Mouse (Mus musculus) adrenal gland (tissue): Measurements from ENCODE around the gene Slc4a5.
"Not testable (repeated sequence)": the region's sequence is repeated elsewhere in the genome, so short reads cannot be mapped to it uniquely, and the experiment has no call there.

Experiments used
- intact Hi-C: fragments of 180-260 bp; cut with DNase I; formaldehyde crosslinking; loops from one replicate; pipeline ENCODE4 v1.15.1; 2025

Gene Slc4a5

DNA sequence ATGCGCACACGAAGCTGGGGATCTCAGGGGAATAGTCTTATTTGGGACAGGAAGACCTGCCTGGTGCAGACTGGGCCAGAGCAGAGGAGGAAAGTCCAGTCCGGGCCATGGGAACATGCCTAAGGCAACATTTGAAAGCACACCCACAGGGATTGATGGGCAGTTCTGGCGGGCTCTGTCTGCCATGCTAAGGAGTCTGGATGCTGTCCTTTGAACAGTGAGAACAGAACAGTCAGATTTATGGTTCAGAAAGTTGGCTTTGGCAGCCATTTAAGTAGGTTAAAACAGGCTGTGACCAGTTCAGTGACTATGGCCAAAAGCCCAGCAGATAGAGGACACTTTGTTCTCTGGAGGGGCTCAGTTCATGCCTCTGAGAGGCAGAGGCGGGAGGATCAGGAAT is 82.6 kb downstream of the Slc4a5 start:
- intact Hi-C loops = no loop called here

DNA sequence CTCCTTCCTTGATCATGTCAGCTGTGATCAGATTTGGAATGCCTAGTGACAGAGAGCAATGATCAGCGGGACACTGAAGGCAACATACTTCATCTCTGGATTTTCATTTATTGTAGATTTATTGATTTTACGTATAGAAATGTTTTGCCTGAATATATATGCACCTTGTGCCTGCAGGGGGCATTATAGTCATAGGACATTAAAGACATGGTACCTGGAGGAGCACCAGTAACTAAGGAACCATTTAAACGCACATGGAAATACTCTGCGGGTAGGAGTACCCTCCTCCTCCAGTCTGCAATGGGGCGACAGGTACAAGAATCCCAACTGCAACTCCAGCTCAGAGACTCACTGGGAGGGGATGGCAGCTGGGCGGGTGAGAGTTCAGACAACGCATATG is 89.4 kb downstream of the Slc4a5 start:
- intact Hi-C loops = no loop called here

DNA sequence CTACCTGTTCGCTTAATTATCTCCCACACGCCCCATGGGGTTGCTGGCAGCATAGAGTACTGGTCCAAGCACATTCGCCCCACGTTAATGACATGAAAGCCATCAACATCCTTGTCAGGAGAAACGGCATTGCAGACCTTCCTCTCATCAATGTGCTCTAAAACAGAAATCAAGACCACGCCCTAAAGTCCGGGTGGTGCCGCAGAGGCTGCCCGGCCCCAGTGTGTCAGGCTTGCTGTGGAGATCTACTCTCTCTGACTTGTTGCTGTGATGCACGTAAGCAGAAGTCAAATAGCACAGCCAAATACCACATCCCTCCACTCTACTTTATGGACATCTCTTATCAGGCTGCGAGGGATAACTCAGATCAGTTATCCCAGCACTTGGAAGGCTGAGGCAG is 91.6 kb downstream of the Slc4a5 start:
- intact Hi-C loops = no loop called here

DNA sequence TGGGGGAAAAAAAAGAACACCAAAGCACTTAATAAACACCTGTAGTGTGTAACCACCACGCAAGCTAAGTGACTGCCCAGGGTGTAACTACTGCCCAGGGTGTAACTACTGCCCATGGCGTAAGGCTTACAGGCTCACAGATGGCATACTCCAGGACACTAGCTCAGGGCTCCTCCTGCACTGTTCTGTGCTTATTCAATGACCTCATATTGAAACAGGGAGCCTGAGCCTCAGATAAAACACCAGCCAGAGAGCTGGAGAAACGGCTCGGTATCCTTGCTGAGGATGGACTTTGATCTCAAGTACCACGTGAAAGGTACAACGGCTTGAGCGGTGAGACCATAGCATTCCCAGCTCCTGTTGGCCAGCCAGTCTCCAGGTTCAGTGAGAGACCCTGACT is 92.4 kb downstream of the Slc4a5 start:
- intact Hi-C loops = no loop called here

DNA sequence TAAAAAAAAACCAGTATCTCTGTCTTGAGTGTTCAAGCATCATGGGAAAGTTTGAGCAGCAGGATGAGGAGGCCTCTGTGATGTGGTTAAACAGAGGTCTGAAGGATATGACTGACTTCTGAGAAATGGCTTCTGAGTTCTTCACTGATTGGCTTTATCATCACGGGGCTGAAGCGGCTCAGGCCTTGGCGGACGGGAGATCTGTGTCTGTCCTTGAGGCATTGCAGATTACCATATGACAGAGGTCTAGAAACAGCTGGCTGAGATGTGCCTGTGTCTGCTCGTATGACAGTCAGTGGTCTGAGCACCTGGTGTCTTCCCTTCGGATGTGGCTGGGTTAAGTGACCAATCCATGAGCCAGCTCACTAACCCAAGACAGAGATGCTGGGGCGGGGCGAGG is 92.9 kb downstream of the Slc4a5 start:
- intact Hi-C loops = no loop called here

DNA sequence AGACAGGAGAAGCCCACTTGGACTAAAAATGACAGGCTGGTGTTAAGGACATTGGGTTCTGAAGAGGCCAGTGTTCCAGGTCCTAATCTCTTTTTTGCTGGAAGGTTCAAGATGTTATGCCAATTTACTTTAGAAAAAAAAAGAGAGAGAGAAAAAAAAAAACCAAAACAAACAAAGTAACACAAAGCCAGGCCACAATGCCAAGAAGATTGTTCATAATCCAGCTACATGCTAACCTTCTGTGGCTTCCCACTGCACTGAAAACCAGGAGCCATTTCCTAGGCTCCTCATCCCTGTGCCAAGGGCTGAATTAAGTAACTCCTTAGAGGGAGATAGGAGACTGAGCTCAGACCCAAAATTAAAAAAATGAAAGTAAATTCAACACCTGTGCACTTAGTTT is 95.7 kb downstream of the Slc4a5 start:
- intact Hi-C loops = no loop called here

DNA sequence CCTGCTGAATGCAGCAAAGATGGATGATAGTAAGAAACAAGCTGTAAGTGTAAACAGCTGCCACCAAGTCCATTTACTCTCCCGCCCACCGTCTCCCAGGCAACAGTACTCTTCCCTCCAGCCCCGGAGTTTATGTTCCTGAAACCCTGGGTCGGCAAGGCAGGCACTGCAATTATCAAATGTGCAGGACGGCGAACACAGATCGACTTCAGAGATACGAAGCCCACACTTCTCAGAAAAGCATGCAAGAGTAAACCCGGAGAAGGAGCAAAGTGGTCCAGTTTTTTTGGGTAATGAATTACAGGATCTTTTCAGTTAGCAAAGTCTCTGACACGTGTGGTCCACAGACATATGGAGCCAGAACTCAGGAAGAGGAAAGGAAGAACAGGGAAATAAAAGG is 96.4 kb downstream of the Slc4a5 start:
- intact Hi-C loops = no loop called here

DNA sequence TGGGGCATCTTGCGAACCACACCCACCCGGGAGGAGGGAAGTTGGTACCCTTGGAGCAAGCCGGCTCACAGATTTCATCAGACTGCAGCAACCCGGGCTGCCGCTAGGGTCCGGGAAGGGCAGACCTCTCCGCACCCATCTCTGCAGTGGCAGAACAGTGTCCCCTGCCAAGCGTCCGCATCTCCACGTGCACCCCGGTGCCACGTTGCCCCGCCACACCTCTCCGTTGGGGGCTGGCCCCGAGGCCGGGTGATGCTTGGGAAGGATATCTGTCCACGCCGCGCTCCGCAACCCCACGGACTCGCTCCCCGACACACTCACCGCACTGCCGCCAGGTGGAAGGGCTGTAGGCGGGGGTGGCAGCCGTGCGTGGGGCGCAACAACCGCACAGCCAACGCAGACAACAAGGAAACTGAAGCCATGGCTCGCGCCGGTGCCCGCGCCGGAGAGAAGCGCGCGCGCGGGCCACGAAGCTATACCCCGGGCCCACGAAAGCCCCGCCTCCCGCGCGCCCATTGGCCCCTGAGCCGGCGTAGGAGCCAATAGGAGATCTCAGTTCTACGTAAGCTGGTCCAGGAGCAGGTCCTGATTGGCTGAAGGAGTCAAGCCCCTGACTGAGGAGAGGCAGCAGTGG is 97.6 kb downstream of the Slc4a5 start:
- intact Hi-C loops = no loop called here

DNA sequence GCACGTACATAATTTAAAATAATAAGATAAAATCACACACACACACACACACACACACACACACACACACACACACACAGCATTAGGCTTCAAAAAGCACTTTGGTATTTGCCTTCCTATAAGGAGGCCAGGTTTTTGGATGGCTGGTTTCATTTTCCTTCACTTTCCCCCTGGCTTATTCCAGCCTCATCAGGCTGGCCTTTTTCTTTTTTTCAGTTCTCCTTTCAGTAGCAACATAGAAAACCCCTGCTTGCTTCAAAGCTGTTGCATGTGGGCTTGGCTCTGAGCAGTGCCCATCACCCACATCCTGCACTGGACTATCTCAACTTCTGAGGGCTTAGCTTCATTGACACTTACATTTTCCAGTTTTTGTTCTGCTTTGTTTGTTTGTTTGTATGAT is 102.3 kb downstream of the Slc4a5 start:
- intact Hi-C loops = no loop called here

DNA sequence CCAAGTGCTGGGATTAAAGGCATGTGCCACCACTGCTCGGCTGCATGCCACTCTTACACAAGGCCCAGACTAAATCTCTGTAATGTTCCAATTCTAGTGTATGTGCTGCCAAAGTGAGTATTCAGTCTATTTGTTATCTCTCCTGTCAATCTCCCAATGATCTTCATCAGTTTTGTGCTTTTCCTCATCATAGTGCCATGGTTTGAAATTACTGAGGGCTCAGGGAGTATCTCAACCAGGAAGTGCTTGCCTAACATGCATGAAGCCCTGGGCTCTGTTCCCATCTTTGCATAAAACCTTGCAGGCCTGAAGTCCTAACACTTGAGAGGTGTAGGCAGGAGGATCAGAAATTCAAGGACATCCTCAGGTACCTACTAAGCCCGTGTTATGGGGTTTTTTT is 103.2 kb downstream of the Slc4a5 start:
- intact Hi-C loops = no loop called here

DNA sequence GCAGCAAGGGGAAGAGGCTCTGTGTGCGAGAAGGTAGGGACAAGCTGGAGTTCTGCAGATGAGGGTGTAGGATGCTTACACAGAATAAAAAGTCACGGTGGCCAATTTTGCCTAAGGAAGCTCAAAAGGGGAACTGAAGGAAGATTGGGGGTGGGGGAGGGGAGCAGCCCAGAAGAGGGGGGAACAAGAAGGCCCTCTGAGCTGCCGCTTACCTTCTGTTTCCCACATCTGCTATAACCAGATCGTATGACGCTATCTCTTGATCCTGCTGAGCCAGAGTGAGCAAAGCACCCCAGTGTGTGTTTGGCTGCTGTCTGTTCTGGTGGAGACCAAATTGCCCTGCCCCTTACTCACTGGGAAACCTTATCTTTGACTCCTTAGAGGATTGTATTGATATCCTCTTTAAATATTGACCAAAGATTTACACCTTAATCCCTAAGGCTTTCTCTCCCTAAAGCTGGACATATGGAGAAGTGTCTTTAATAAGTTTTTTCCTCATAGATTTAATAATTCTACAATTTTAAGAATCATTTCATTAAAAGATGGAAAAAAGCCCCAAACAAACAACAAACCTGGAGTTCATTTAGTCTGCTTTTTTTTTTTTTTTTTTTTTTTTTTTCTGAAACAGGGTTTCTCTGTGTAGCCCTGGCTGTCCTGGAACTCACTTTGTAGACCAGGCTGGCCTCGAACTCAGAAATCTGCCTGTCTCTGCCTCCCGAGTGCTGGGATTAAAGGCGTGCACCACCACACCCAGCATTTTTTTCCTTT is 104.2 kb downstream of the Slc4a5 start:
- intact Hi-C loops = no loop called here

DNA sequence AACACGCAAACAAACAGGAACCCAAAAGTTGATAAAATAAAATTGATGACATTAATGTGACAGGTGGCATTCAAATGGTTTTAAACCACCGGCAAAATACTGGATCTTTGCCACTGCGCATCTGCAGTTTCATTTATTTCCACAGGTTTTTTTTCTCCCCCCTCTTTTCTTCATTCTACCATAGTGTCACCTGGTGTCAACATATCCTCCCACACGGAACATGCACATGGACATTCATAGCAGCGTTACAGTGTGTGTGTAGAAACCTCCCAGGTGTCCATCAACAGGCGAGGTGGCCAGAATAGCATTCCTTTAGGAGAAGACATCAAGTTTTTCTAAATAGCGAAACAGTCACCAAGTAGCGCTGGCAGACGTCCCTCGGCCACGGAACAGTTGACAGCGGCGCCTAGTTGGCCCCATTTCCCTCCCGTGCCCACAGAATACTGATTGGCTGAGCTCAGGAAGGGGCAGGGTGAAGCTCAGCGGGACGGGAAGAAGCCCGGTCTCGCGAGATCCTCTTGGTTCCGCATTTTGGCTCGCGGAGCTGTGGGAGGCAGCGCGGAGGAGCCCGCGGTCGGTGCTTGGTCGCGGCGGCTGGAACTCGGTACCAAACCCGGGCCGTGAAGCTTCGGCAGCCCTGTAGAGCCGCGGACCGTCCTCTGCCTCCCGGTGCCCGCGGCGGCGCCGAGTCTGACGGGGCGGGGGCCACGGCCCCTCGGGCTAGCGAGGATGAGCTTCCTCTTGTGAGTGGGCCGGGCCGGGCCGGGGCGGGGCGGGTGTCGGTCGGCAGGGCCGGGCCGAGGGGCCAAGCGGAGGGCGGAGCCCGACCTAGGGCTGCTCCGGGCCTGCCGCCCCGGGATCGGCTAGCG is 106.1 kb downstream of the Slc4a5 start, which contains the start of the genes Mthfd2 and Mob1a:
TSS of gene Mthfd2 (minus strand) at position 384 of the 869 bp plus-strand sequence.
TSS of gene Mob1a (plus strand) at position 492 of the 869 bp plus-strand sequence.
- intact Hi-C loops = no loop called here

DNA sequence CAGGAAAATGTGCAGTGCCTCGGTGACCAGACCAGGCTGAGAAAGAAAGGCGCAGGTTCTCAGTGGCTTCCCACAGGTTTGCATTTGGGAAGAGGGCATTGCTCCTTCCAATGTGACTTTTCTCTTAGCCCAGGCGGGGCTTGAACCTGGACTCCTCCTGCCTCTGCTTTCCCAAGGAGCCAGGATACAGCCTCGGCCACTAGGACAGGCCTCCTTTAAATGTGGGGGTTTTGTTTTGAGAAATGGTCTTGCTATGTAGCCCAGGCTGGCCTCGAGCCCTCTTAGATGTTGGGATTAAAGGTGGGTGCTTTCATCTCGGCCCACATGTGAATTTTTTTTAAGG is 106.7 kb downstream of the Slc4a5 start:
- intact Hi-C loops = no loop called here

DNA sequence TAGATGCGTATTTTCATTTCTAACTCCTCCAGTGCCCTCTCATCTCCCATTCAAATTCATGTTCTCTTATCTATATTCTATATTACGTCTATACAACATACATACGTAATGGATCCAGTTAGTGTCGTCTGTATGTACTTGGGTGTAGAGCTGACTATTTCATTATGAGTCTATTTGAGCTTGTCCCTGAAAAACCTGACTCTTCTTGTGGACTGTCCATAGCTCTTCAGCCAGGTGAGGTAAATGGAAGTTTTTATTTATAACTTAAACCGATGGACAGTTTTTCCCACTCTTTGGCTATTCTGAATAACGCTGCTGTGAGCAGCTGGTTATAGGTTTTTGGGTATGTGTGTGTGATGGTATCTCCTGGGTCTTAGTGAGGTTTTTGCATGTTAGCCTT is 107.1 kb downstream of the Slc4a5 start:
- intact Hi-C loops = no loop called here

DNA sequence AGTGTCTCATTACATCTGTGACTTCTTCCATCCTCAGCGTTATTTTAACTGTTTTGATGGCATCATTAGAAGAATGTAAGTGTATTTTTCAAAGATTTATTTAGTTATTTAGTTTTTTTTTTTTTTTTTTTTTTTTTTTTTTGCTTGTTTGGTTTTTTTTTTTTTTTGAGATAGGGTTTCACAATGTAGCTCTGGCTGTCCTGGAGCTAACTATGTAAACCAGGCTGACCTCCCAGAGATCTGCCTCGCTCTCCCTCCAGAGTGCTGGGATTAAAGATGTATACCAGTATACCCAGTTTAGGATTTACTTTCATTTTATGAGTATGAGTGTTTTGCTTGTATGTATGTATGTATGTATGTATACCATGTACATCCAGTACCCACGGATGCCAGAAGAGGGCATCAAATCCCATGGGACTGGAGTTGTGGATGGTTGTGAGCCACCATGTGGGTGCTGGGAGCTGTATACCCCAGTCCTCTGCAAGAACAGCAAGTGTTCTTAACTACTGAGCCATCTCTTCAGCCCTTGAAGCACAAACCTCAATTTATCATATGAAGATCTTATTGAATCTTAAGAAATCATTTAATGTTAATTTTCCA is 108.1 kb downstream of the Slc4a5 start:
- intact Hi-C loops = no loop called here

DNA sequence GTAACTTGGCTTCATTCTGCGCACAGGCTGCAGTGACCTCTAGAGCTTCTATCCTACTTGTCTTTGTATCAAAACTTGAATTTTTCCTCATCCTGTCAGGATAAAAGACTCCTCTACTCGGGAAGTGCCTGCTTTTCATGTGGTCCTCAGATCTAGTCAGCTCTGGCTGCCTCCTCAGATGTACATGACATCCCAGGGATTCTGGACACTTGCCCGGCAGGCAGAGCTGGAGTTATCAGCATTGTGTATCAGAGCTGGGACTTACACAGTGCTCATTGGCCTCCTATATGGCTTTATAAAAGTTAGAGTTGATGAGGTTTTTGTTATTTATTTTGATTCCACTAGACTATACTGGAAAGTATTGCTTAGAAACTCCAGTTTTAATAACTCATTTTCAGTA is 121.8 kb downstream of the Slc4a5 start:
- intact Hi-C loops = no loop called here

DNA sequence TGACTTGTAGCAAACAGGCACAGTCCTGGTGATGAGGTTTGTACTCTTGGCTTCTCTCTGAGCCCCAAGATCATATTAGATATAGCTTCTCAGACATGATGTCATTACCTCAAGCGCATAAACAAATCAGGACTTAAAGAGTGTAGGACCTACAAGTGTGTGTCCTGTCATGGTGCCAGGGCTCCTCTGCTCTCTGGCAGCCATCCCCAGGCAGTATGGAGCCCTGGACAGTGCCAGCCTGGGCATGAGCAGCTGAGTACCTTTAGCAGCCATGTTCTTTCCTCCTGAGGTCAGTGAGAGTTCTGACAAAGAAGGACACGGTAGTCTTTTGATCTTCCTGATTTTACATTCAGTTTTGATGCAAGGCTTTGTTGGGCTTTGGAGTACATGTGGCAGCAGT is 123.3 kb downstream of the Slc4a5 start:
- intact Hi-C loops = no loop called here

DNA sequence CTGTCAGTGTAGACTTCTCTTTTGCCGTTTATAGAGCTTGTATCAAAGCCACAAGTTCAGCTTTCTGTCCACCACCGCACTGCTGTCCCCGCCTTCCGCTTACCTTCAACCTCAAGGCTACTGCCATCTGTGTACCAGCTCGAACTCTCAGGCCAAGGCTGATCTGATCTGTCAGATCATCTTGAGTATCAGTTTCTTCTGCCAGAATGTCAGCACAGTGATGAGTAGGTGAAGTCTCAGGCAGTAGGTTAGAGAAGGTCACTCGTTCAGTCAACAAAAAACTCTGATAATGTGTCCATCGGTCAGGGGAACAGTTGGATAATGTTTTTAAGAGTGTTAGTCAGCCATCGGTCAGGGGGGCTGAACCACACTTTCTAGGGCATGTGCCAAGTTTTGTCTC is 125.7 kb downstream of the Slc4a5 start:
- intact Hi-C loops = not testable (repeated sequence)

DNA sequence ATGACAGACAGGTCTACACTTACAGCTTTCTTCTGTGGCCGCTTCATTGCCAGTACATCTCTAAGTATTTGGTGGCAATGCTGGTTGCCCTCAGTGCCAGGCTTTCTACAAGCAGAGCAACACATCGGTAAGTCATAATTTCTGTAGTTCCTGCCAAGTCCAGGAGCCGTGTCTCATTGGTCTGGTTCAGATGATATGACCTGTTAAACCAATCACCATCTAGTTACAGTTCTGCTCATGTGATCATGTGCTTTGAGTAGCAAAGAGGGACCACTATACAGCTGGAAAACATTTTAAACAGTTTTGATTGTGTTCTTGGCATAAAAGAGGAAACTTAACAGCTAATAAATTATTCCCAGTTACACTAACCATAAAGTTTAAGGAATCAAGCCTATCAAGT is 128.3 kb downstream of the Slc4a5 start:
- intact Hi-C loops = no loop called here

DNA sequence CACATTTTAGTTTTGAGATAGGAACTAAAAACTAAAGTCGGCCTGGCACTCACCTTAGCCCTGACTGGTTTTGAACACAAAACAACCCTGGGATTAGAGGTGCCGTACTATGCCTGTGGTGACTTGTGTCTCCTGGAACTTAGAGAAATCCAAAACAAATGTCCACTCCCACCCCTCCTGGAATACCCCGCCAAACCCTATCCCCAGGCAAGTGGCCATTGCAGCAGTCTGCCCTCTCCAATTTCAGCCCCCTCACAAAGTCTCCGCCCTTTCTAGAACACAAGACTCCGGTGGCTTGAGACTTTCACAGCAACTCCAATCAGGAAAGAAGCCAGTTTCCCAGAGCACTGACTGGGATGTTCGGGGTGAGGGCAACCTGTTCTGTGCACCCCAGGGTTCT is 129.2 kb downstream of the Slc4a5 start, which contains the start of gene Bola3:
TSS of gene Bola3 (plus strand) at position 275 of the 400 bp plus-strand sequence.
- intact Hi-C loops = no loop called here

DNA sequence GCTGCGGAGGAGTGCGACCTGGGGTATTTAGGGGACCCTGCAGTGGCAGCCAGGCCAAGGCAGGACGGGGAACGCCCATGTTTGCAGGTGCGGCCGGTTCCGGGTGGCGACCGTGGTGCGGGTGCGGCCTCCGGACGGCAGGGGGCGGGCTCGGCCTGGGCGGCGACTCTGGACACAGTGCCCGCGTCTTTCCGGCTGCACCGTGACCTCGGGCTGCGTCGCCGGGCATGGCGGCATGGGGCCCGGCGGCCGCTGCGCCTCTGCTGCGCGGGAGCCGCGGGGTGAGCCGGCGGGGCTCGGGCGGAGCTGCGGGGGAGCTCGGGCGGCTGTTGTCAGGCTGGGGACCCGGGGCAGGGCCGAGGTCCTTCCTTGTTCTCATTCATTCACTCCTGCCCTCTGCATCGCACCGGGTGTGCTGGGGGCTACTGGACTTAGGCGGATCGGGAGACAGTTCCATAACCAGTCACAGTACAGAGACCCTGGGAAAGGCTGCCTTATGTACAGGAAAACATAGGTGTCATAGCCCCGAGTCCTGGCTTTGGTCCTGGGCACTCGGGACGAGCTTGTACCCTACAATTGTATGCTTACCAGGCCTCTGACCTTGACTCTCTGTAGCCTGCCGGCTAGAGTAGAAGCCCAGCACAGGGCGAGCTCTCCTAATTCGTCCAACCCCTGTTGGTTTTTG is 129.8 kb downstream of the Slc4a5 start:
- intact Hi-C loops = no loop called here
